Mouse (Mus musculus): Measurements from ENCODE around the gene Sox11. TPM values are rescaled to one million over a fixed set of nuclear protein-coding genes. Genes with fewer than 3 reads are reported as not detected.
A peak's percentile ranks its signal among the peaks of the same experiment; 100 is the strongest.

Gene Sox11
- polyA plus RNA-seq, 1 experiment from 2014 or later, result 43.6 TPM

DNA sequence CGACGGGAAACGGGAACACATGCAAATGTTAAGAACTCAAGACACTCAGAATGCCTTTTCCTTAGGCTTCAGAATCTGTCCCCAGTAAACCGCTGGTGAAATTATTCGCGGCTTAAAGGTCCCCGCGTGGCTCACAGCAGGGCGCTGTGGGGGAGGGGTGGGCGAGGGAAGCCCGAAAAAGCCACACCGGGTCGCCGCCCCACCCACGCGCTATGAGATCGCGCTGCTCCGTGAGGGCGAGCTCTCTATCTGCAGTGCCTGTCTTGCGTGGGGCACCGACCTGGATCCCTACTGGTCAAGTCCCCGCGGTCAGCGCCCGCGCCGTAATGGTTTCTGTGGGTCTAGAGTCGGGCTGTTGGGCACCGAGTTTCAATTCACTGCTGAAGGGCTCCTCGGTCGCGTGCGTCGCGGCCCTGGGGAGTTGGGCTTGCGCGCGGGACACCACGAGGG, 3.6 kb downstream of the Sox11 start:
- peak overlapping the region; percentile 86 for H3K4me2 ChIP-seq
- under 1% methylated on average over 37 of the region's 40 CpGs for WGBS (ENCODE audit: insufficient replicate concordance)
- no peaks in the 10 kb centered on the region for H3K9me3 ChIP-seq (replicated peaks; ENCODE audit: control insufficient read depth, low read length)
- H3K27me3 ChIP-seq (ENCODE audit: control insufficient read depth, insufficient read depth, low read length), result no peaks in the 10 kb centered on the region
- H3K27ac ChIP-seq (ENCODE audit: low read depth, low read length), result peak overlapping the region; percentile 77
- no peaks in the 10 kb centered on the region; the same call in 1 of the 2 replicates for H3K36me3 ChIP-seq (ENCODE audit: control insufficient read depth, insufficient read depth, low read length)
- no peak for ATAC-seq (replicated peaks; ENCODE audit: insufficient number of reproducible peaks, low FRiP score, low TSS enrichment)
- 0 out of 2 replicates have a peak, but pooled peaks cover 2% of the 10 kb centered on the region for H3K4me1 ChIP-seq (ENCODE audit: control insufficient read depth, insufficient read depth, low read length)
- H3K9ac ChIP-seq (ENCODE audit: low read depth, low read length), result peak overlapping the region; percentile 79
- H3K4me3 ChIP-seq (ENCODE audit: low read depth, low read length), result peak overlapping the region; percentile 78

DNA sequence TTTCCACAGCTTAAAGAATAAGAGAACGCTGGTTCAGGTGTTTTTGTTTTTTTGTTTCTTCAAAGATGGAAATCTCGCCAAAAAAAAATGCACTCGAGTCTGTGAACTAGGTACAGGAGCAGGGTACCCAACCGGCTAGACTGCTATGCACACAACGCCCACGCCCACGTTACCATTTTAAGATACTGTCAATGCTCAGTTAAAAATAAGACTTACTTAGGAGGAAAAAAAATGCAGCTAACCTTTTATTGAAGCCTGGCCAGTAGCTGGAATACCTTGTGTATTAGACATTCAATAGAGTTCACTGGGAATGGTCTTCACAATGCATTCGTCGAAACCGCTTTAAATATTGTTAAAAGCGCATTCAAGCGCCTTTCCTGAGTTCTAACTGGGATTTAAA, 4.3 kb downstream of the Sox11 start:
- H3K4me3 ChIP-seq (ENCODE audit: low read depth, low read length), result peak overlapping the region; percentile 78
- no peaks in the 10 kb centered on the region for H3K27me3 ChIP-seq (ENCODE audit: control insufficient read depth, insufficient read depth, low read length)
- no peak overlapping the region for H3K27ac ChIP-seq (ENCODE audit: low read depth, low read length)
- H3K4me2 ChIP-seq, result peak overlapping the region; percentile 86
- no peak overlapping the region for H3K9ac ChIP-seq (ENCODE audit: low read depth, low read length)
- H3K9me3 ChIP-seq (replicated peaks; ENCODE audit: control insufficient read depth, low read length), result no peaks in the 10 kb centered on the region
- H3K4me1 ChIP-seq (ENCODE audit: control insufficient read depth, insufficient read depth, low read length), result no peaks in the 10 kb centered on the region
- WGBS (ENCODE audit: insufficient replicate concordance), result 15% methylated on average over 12 of the region's 12 CpGs
- no peaks in the 10 kb centered on the region; the same call in 1 of the 2 replicates for H3K36me3 ChIP-seq (ENCODE audit: control insufficient read depth, insufficient read depth, low read length)
- no peak for ATAC-seq (replicated peaks; ENCODE audit: insufficient number of reproducible peaks, low FRiP score, low TSS enrichment)

DNA sequence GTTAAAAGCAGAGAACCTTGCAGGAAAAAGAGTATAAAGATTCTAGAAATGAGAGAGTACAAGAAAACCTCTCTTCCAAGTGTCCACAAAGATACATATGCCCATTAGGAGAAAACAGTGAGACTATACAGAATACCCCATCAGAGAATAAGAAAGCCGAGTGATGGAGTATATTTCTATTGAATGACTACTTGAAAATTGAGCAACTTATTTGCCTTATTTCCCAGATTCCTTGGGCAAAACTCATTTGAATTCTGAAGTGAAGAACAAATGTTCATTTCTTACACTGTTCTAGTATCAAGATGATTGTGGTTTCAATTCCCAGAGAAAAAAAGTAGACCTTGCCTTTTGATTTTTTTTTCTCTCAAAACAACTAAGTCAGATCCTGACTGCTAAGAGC, 4.9 kb downstream of the Sox11 start:
- H3K36me3 ChIP-seq (ENCODE audit: control insufficient read depth, insufficient read depth, low read length), result no peaks in the 10 kb centered on the region; the same call in 1 of the 2 replicates
- ATAC-seq (replicated peaks; ENCODE audit: insufficient number of reproducible peaks, low FRiP score, low TSS enrichment), result no peak
- H3K9me3 ChIP-seq (replicated peaks; ENCODE audit: control insufficient read depth, low read length), result no peaks in the 10 kb centered on the region
- H3K9ac ChIP-seq (ENCODE audit: low read depth, low read length), result no peak overlapping the region
- 63% methylated on average over 1 of the region's 1 CpGs for WGBS (ENCODE audit: insufficient replicate concordance)
- no peak overlapping the region for H3K27ac ChIP-seq (ENCODE audit: low read depth, low read length)
- peak overlapping the region; percentile 86; the same call in 1 of the 2 replicates for H3K4me2 ChIP-seq
- H3K27me3 ChIP-seq (ENCODE audit: control insufficient read depth, insufficient read depth, low read length), result no peaks in the 10 kb centered on the region
- H3K4me1 ChIP-seq (ENCODE audit: control insufficient read depth, insufficient read depth, low read length), result no peaks in the 10 kb centered on the region
- no peak overlapping the region for H3K4me3 ChIP-seq (ENCODE audit: low read depth, low read length)

GRCm38 (mm10) chr12:27336801-27337200, 5.6 kb downstream of the Sox11 start:
- no peaks in the 10 kb centered on the region for H3K27me3 ChIP-seq (ENCODE audit: control insufficient read depth, insufficient read depth, low read length)
- H3K4me3 ChIP-seq (ENCODE audit: low read depth, low read length), result no peak overlapping the region
- 63% methylated on average over 5 of the region's 5 CpGs for WGBS (ENCODE audit: insufficient replicate concordance)
- H3K4me1 ChIP-seq (ENCODE audit: control insufficient read depth, insufficient read depth, low read length), result no peaks in the 10 kb centered on the region
- H3K4me2 ChIP-seq, result no peak overlapping the region
- no peaks in the 10 kb centered on the region; the same call in 1 of the 2 replicates for H3K36me3 ChIP-seq (ENCODE audit: control insufficient read depth, insufficient read depth, low read length)
- no peak overlapping the region for H3K27ac ChIP-seq (ENCODE audit: low read depth, low read length)
- no peak overlapping the region for H3K9ac ChIP-seq (ENCODE audit: low read depth, low read length)
- H3K9me3 ChIP-seq (replicated peaks; ENCODE audit: control insufficient read depth, low read length), result no peaks in the 10 kb centered on the region
- ATAC-seq (replicated peaks; ENCODE audit: insufficient number of reproducible peaks, low FRiP score, low TSS enrichment), result no peak

DNA sequence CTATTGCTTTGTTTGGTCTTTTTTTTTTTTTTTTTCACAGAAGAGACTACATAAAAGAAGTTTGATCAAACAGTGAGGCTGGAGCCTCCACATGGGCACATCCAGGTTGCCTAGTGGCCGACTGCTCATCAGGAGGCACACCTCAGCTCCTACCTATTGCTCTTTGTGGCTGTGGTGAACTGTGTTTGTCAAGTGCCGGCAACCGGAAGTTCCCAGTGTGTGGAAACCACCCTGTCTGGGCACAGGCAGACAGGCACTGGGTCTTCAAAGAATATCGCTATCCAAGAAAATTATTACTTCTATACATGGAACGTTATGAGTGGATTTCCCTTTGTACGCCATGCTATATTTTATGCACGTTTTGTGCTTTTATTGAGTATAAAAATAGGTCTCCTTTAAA, 6.0 kb downstream of the Sox11 start:
- no peaks in the 10 kb centered on the region for H3K4me1 ChIP-seq (ENCODE audit: control insufficient read depth, insufficient read depth, low read length)
- H3K9me3 ChIP-seq (replicated peaks; ENCODE audit: control insufficient read depth, low read length), result no peaks in the 10 kb centered on the region
- no peak overlapping the region for H3K4me3 ChIP-seq (ENCODE audit: low read depth, low read length)
- no peak for ATAC-seq (replicated peaks; ENCODE audit: insufficient number of reproducible peaks, low FRiP score, low TSS enrichment)
- no peaks in the 10 kb centered on the region for H3K27me3 ChIP-seq (ENCODE audit: control insufficient read depth, insufficient read depth, low read length)
- H3K27ac ChIP-seq (ENCODE audit: low read depth, low read length), result no peak overlapping the region
- 77% methylated on average over 7 of the region's 7 CpGs for WGBS (ENCODE audit: insufficient replicate concordance)
- H3K4me2 ChIP-seq, result no peak overlapping the region
- H3K9ac ChIP-seq (ENCODE audit: low read depth, low read length), result no peak overlapping the region
- H3K36me3 ChIP-seq (ENCODE audit: control insufficient read depth, insufficient read depth, low read length), result no peaks in the 10 kb centered on the region; the same call in 1 of the 2 replicates

DNA sequence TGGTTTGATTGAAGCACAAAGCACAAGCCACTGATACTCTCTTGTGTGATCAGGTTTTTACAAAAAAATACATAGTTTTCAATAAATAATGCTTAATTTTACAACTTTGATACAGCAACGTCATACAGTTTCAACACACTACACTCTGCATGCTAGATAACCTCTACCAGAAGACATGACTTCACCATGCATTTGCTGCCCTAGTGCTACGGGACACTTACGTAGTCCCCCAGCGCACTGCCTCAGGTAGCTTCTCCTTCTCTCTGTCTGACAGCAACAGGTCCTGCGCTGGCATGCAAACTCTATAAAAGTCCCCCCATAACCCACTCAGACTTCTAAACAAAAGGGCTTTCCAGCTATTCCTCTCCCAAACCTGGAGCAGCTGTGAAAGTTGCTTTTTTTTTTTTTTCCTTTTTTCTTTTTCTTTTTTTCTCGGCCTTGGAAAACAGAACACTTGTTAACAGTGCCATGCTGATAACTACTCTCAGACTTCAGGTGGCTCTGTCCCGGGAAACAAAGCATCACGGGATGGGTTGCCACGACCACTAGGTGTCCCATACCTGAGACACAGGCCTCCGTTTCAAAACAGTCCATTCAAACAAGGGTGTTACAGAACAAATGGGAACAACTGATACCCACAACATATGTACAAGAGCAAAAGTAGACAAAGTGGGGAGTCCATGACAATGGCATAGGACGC, 6.9 kb downstream of the Sox11 start:
- ATAC-seq (replicated peaks; ENCODE audit: insufficient number of reproducible peaks, low FRiP score, low TSS enrichment), result no peak
- no peaks in the 10 kb centered on the region; the same call in 1 of the 2 replicates for H3K36me3 ChIP-seq (ENCODE audit: control insufficient read depth, insufficient read depth, low read length)
- no peak overlapping the region for H3K4me2 ChIP-seq
- no peak overlapping the region for H3K4me3 ChIP-seq (ENCODE audit: low read depth, low read length)
- H3K9ac ChIP-seq (ENCODE audit: low read depth, low read length), result no peak overlapping the region
- H3K9me3 ChIP-seq (replicated peaks; ENCODE audit: control insufficient read depth, low read length), result no peaks in the 10 kb centered on the region
- no peak overlapping the region for H3K27ac ChIP-seq (ENCODE audit: low read depth, low read length)
- 66% methylated on average over 11 of the region's 11 CpGs for WGBS (ENCODE audit: insufficient replicate concordance)
- H3K4me1 ChIP-seq (ENCODE audit: control insufficient read depth, insufficient read depth, low read length), result no peaks in the 10 kb centered on the region
- H3K27me3 ChIP-seq (ENCODE audit: control insufficient read depth, insufficient read depth, low read length), result no peaks in the 10 kb centered on the region

DNA sequence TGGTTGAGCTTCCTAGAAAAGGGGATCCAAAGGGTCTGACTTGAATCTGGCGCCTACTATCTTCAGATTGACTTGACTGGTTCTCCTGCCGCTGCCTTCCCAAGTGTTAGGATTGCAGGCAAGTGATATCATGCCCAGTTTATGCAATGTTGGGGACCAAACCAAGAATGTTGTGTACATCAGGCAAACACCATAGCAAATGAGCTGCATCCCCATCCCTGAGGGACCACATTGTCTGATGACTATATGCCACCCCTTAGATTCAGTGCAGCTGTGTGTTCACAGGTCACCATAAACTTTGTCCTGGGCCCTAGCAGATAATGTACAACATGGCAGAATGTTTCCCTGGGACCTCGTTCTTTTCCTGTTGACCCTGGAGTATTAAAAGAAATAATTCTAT, 8.8 kb downstream of the Sox11 start:
- Histone ChIP-seq H3K4me3 (ENCODE audit: low read depth, low read length) (no peak overlapping the region), H3K4me1 (ENCODE audit: control insufficient read depth, insufficient read depth, low read length) (no peaks in the 10 kb centered on the region), H3K36me3 (ENCODE audit: control insufficient read depth, insufficient read depth, low read length) (no peaks in the 10 kb centered on the region; the same call in 1 of the 2 replicates), H3K9ac (ENCODE audit: low read depth, low read length) (no peak overlapping the region), H3K9me3 (replicated peaks; ENCODE audit: control insufficient read depth, low read length) (no peaks in the 10 kb centered on the region), H3K27ac (ENCODE audit: low read depth, low read length) (no peak overlapping the region), H3K27me3 (ENCODE audit: control insufficient read depth, insufficient read depth, low read length) (no peaks in the 10 kb centered on the region), H3K4me2 (no peak overlapping the region)
- WGBS (ENCODE audit: insufficient replicate concordance), result 81% methylated on average over 3 of the region's 3 CpGs
- no peak for ATAC-seq (replicated peaks; ENCODE audit: insufficient number of reproducible peaks, low FRiP score, low TSS enrichment)

DNA sequence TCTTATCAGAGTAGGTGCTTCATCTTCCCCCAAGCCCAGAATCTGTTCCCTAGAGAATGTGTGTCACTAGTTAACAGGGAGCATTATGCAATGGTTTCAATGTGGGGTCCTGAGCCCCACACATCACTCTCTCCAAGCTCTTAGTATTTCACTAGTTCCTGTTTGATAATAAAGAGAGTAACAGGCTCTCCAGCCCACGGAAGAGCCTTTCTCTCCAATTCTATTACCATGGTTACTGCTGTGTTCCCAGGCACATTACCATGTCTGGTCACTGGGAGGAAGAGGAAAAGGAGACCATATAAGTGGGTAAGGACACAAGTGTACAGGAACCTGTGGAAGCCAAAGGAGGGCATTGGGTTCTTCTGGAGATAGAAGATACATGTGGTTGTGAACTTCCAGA, 19.0 kb downstream of the Sox11 start:
- no peak overlapping the region for H3K4me2 ChIP-seq
- H3K4me3 ChIP-seq (ENCODE audit: low read depth, low read length), result no peak overlapping the region
- H3K9me3 ChIP-seq (replicated peaks; ENCODE audit: control insufficient read depth, low read length), result no peaks in the 10 kb centered on the region
- H3K9ac ChIP-seq (ENCODE audit: low read depth, low read length), result no peak overlapping the region
- H3K27me3 ChIP-seq (ENCODE audit: control insufficient read depth, insufficient read depth, low read length), result no peaks in the 10 kb centered on the region
- H3K36me3 ChIP-seq (ENCODE audit: control insufficient read depth, insufficient read depth, low read length), result no peaks in the 10 kb centered on the region
- ATAC-seq (replicated peaks; ENCODE audit: insufficient number of reproducible peaks, low FRiP score, low TSS enrichment), result no peak
- H3K4me1 ChIP-seq (ENCODE audit: control insufficient read depth, insufficient read depth, low read length), result peaks cover 4% of the 10 kb centered on the region; the same call in 1 of the 2 replicates
- H3K27ac ChIP-seq (ENCODE audit: low read depth, low read length), result no peak overlapping the region
- 66% methylated on average over 1 of the region's 1 CpGs for WGBS (ENCODE audit: insufficient replicate concordance)

- Histone ChIP-seq H3K4me2 (no peak overlapping the region), H3K36me3 (ENCODE audit: control insufficient read depth, insufficient read depth, low read length) (no peaks in the 10 kb centered on the region), H3K9me3 (replicated peaks; ENCODE audit: control insufficient read depth, low read length) (no peaks in the 10 kb centered on the region), H3K4me3 (ENCODE audit: low read depth, low read length) (no peak overlapping the region), H3K9ac (ENCODE audit: low read depth, low read length) (no peak overlapping the region), H3K4me1 (ENCODE audit: control insufficient read depth, insufficient read depth, low read length) (no peaks in the 10 kb centered on the region), H3K27me3 (ENCODE audit: control insufficient read depth, insufficient read depth, low read length) (no peaks in the 10 kb centered on the region), H3K27ac (ENCODE audit: low read depth, low read length) (no peak overlapping the region)
- no peak for ATAC-seq (replicated peaks; ENCODE audit: insufficient number of reproducible peaks, low FRiP score, low TSS enrichment)
Measured at GRCm38 (mm10) chr12:27320705-27321104, 21.7 kb downstream of the Sox11 start.

All from heart, embryonic 11.5 days (tissue).